Mouse (Mus musculus): Measurements from ENCODE around the gene Skap2.

Gene Skap2

GRCm38 (mm10) chr6:51894717-51895116, 117.6 kb downstream of the Skap2 start:
- no peak for DNase-seq (ENCODE audit: low read depth, low spot score)

GRCm38 (mm10) chr6:51890356-51890755, 122.0 kb downstream of the Skap2 start:
- DNase-seq (ENCODE audit: low read depth, low spot score) = no peak

GRCm38 (mm10) chr6:51889824-51890223, 122.5 kb downstream of the Skap2 start:
- no peak for DNase-seq (ENCODE audit: low read depth, low spot score)

- DNase-seq (ENCODE audit: low read depth, low spot score) = no peak
Measured at GRCm38 (mm10) chr6:51886902-51887431, 125.4 kb downstream of the Skap2 start.

DNA sequence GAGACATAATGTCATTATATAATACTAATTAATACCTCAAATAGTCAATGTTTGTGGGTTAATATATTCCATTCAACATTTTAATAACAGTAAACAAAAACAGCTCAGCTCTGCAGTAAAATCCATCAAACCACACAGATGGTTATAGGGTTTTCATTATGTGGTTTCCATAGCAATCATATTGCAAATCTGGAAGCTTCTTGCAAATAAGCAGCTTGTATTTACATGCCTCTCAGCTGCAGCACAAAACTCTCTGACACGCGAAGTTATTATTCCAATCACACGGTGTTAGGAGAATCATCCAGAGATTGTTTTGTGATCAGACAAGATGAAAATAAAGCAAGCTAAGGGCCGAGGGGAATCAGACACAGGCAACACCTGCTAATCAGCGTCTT, 129.5 kb downstream of the Skap2 start:
- no peak for DNase-seq (ENCODE audit: low read depth, low spot score)

DNA sequence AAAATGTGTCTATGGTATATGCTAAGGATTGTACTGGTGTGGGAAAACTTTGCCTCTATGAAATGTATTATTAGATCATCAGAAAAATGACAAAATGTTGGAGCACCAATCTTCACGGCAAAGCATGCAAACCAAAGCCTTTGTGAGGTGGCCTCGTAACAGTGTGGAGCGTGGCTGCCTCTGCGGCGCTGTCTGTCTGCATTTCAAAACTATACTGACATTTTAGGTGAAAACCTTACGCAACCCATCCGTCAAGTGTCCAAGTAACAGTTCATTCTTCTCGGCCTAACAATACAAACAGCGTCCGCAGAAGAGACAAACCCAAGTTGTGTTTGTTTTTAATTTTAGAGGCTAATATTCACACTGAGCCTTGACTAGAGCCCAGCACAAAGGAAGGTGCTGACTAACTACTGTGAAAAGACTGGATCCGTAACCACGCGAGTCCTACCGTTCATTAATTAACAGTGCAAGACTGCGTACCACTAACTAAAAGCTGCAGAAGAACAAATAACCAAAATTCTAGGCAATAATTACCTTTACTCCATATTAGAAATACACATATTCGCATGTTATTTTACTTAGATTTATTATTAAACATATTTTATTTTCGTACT, 130.0 kb downstream of the Skap2 start:
- no peak for DNase-seq (ENCODE audit: low read depth, low spot score)

- DNase-seq (ENCODE audit: low read depth, low spot score) = no peak
Measured at GRCm38 (mm10) chr6:51881181-51881968, 131.0 kb downstream of the Skap2 start.

DNA sequence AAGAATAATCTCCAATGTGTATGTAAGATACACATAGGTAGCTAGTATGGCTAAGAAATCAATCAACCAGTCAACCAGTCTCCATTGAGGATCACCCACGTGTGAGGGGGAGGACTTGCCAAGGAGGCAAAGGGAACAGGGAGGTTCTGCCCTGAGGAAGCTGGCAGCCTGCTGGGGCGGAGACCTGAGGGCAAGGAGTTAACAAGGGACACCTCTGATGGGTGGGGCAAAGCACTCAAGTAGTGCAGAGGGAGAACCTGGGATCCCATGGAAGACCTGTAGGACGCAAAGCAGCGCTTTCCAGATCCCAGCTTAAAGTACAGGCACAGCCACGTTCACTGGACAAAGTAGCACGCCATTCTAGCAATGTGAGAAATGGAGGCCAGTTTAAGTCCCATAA, 131.6 kb downstream of the Skap2 start:
- no peak for DNase-seq (ENCODE audit: low read depth, low spot score)

DNA sequence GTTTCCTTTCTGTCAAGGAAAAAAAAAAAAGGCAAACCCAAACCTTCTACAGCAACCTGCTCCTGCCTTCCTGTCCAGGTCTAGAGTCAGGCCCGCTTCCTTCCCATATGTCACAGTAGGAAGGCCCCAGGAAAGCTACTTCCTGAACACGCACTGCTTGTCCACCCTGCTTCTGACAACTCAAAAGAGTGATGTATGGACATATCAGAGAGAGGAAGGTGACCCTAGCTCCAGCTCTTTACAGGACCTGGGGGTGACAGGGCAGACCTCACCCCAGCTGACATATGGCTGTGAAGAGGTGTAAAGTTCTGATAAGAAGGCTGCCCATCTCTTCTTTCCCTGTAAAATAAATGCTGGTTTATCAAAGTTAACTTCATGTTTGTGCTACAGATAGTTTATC, 133.8 kb downstream of the Skap2 start:
- DNase-seq (ENCODE audit: low read depth, low spot score) = no peak

GRCm38 (mm10) chr6:51876841-51877553, 135.4 kb downstream of the Skap2 start:
- no peak for DNase-seq (ENCODE audit: low read depth, low spot score)

GRCm38 (mm10) chr6:51875884-51876626, 136.3 kb downstream of the Skap2 start:
- DNase-seq (ENCODE audit: low read depth, low spot score) = peak; percentile 76

DNA sequence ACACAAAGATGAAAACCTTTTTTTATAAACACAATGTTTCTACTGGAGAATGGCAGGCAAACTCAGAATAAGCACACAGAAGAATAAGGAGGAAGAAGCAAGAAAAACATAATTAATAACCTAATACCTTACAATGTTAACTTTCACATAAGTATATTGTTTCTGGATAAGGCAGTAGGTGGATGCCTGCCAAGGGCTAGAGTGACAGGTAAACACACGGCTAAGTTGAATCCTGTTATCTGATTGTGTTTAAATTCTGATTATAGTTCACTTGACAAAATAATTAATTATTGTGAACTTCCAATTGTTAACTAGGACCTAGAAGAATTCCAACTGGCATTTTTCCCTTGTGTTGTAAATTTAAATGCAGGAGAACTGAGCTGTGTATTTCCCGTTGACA, 138.3 kb downstream of the Skap2 start:
- DNase-seq (ENCODE audit: low read depth, low spot score) = no peak

- no peak for DNase-seq (ENCODE audit: low read depth, low spot score)
Measured at GRCm38 (mm10) chr6:51871135-51871534, 141.2 kb downstream of the Skap2 start.

DNA sequence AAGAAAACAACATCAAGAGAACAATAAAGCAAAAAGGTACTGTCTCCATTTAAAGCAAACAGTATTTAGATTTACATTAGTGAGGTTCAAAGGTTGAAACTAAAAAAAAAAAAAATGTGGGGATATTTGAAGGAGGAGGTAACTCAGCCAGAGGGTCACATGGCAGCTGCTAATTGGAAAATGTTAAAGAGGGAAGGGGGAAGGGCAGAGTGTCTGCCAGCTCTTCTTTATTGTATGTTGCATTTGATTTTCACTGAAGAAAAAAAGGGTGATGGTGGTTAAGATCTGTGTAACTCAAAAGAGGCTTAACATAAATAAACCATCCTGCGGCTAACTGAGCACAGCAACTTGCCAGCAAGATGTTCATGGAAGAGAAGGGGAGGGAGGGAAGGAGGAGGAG, 142.1 kb downstream of the Skap2 start:
- no peak for DNase-seq (ENCODE audit: low read depth, low spot score)

GRCm38 (mm10) chr6:51866596-51866995, 145.8 kb downstream of the Skap2 start:
- DNase-seq (ENCODE audit: low read depth, low spot score) = no peak

DNA sequence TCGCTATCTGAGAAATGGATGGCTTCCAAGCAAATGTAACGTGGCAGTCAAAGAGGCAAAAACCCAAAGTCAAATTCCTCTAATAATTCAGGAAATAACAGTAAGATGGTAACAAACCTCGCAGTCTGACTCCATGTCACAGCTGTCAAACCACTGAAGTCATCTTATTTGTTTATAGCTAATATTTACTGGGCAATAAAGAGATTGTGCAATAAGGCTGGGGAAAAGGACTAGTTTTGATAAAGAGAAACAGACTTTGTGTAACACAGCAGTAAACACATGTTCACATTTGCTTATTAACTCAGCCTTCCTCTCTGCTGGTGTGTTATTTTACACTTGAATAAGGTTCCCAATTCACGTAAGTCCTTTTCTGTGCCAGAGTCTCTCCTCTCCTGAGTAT, 148.8 kb downstream of the Skap2 start:
- no peak for DNase-seq (ENCODE audit: low read depth, low spot score)

DNA sequence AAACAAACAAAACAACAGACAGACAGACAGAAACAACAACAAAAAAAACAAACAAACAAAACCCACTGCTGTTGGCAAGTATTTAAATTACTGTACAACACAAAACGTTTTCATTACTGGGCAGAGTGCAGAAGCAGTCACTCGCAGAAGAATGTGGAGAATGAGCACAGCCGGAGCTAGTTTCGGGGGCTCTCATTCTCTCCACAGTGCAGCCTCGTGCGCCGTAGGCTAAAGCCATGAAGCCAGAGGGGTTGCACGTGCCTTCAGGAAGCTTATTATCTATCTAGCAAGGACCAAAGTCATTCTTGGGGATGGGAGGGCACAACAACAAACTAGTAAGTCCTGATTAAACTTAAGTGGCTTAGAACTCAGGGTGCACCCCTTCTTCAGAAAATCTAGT, 152.0 kb downstream of the Skap2 start:
- DNase-seq (ENCODE audit: low read depth, low spot score) = peak; percentile 58

DNA sequence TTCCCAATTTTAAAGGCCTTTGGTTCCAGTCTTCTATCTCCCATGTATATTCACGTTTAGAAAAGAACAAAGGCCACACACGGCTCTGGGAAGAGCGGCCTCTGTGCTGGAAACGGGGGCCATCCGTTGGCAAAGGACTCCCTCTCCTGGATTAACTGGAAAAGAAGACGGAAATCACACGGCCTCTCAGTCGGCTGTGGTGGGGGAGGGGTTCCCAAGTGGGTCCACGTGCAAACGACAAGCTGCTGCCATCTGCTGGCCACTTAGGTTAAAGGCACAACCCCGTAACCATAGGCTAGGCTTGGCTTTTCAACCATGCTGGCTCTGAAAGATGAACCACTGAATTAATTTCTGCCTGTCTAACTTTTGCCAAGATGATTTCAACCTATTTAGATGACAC, 154.5 kb downstream of the Skap2 start:
- peak; percentile 96 for DNase-seq (ENCODE audit: low read depth, low spot score)

GRCm38 (mm10) chr6:51853291-51853690, 159.1 kb downstream of the Skap2 start:
- DNase-seq (ENCODE audit: low read depth, low spot score) = no peak

DNA sequence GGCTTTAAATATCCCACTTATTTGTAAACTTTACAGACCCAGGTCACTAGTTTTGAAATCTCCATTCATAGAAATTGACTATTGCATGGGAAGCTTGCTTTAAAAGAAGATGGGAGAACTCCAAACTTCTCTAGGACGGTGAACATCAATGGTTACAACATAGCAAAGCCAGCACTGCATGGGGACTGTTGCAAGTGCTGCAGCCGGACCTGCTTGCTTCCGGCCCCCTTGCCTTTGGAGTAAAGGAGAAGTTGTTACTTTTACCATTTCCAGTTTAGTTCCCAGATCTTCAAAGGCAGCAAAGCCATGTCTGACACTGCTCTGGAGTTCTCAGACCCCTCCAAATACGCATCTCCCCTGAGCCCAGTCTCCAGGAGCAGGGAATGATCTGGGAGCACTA, 159.7 kb downstream of the Skap2 start:
- DNase-seq (ENCODE audit: low read depth, low spot score) = no peak

DNA sequence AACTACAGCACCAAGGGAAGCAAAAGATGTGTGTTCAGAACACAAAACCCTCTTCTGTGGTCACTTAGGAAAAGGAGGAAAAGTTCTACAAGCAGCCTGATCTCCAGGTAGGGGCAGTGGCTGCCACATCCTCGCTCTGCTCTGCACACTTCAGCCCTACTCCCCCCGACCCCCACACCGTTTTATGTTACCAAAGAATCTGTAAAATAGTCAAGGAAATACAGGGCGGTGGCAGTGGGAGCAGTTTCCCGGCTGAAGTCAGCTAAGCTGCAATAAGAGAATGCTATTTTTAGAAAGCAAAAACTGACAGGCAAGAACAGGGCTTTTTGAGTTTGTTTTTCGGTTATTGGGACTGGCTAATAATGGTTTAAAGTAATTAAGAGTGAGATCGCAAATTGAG, 160.8 kb downstream of the Skap2 start:
- no peak for DNase-seq (ENCODE audit: low read depth, low spot score)

Data from forelimb bud, embryonic 11.5 days (tissue).